Mouse (Mus musculus): Measurements from ENCODE around the gene Zfp558.
"Not testable (repeated sequence)": the region's sequence is repeated elsewhere in the genome, so short reads cannot be mapped to it uniquely, and the experiment has no call there.

The Zfp558 gene

GRCm38 (mm10) chr9:18478168-18478567 lies at the start of gene Zfp558, which contains the start of gene Mbd3l1:
TSS of gene Zfp558 (minus strand) at chr9:18478268.
TSS of gene Mbd3l1 (plus strand) at chr9:18478359.
- DNase-seq (ENCODE audit: low spot score in 2 of 2) = no peak

- DNase-seq (ENCODE audit: low spot score in 2 of 2) = no peak
These were observed 30.0 kb upstream of the Zfp558 start for GRCm38 (mm10) chr9:18508098-18508497.

GRCm38 (mm10) chr9:18473324-18474128 lies 4.5 kb downstream of the Zfp558 start:
- DNase-seq (ENCODE audit: low spot score in 2 of 2) = peak; percentile 60 to 80

- DNase-seq (ENCODE audit: low spot score in 2 of 2) = no peak
These were observed 10.1 kb downstream of the Zfp558 start for GRCm38 (mm10) chr9:18468005-18468404.

- no peak for DNase-seq (ENCODE audit: low spot score in 2 of 2)
These were observed 10.7 kb downstream of the Zfp558 start for GRCm38 (mm10) chr9:18467350-18467749.

GRCm38 (mm10) chr9:18456520-18456919 lies 21.5 kb downstream of the Zfp558 start:
- DNase-seq (ENCODE audit: low spot score in 2 of 2) = no peak

- no peak for DNase-seq (ENCODE audit: low spot score in 2 of 2)
These were observed 46.4 kb downstream of the Zfp558 start for GRCm38 (mm10) chr9:18431687-18432086.

GRCm38 (mm10) chr9:18430354-18430753 lies 47.7 kb downstream of the Zfp558 start, which contains the start of gene Mbd3l2:
TSS of gene Mbd3l2 (plus strand) at chr9:18430654.
- no peak for DNase-seq (ENCODE audit: low spot score in 2 of 2)

- not testable (repeated sequence) for DNase-seq (ENCODE audit: low spot score in 2 of 2)
These were observed 65.7 kb downstream of the Zfp558 start for GRCm38 (mm10) chr9:18412371-18412770.

Data from spleen, postnatal 4 days (tissue).